Mouse (Mus musculus) NIH3T3 (cell line): ENCODE measurements around the gene Il17rc.

Experiments
- DNase-seq: peaks from one replicate; pipeline ENCODE4 v3.0.0-alpha.2; 2012; ENCODE audit warnings: low read depth

Gene Il17rc

DNA sequence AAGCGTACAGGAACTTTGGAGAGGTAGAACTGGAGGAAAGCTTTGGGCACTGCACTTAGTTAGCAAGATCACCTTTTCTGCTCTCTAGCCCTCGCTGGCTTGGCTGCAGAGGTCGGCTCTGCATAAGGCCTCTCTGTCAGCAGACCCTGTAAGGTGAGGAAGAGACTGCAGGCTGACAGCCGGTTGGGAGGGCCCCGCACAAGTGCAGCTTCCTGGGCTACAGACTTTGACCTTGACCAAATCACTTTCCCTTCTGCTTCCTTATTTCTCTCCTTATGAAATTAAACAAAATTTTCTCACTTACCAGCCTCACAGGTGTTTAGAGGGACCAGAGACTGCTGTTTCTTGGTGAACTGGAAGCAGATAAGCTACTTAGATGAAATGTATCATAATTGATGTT, 16.2 kb upstream of the Il17rc start:
- DNase-seq: no peak

DNA sequence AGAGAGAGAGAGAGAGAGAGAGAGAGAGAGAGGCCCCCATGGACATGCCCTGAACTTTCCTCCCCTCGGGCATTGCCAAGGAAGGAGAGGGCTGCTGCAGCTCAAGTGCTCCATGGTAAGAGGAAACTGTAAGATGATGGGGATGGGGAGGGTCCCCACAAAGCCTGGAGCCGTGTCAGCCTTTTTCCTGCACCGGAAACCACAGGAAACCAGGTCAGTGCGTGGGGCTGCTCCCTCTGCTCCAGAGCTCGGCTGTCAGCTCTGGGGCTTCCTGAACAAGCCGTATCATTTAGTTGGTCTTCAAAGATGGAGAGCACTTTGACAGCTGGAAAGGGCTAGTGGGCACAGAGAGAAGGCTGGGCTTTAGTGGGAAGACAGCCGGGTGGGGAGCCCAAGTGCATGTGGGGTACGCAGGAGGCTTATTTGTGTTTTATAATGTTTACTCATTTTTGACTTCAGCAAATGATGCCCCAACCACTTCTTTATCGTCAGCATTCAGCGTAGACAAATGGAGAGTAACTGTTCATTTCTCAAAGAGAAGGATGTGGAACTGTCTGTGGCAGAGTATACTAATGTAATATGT, 13.2 kb upstream of the Il17rc start, which contains the start of gene Il17re:
Il17re (plus strand) TSS at position 533 of the 583 bp plus-strand sequence.
- no peak for DNase-seq

DNA sequence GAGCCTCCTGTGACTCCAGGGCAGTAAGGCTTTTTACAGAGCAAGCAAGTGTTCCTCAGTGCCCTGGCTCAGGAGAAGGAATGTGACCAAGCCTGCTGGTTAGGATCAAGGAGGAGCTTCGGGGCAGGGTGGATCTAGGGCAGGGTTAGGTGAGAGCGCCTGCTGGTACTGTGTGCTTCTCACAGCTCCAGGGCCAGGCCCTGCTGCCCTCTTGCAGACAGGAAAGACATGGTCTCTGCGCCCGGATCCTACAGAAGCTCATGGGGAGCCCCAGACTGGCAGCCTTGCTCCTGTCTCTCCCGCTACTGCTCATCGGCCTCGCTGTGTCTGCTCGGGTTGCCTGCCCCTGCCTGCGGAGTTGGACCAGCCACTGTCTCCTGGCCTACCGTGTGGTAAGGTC, 12.6 kb upstream of the Il17rc start:
- DNase-seq: no peak

DNA sequence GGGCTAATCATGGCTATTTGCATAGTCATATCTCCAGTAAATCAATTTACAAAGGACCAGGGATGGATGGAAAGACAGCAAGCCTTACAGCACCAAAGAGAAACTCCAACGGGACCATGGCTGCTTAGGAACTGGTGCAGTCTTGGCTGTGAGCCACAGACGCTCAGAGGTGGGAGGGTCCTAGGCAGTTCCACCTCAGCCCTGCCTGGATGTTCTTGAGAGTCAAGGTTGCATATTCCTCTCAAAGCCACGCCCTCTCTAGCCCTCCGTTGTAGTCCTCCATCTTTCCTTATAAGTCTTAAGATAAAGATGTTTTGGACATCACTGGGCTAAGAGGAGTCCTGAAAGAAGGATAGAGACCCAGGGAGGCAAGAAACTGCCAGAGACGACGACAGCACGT, 7.2 kb upstream of the Il17rc start:
- DNase-seq: no peak

DNA sequence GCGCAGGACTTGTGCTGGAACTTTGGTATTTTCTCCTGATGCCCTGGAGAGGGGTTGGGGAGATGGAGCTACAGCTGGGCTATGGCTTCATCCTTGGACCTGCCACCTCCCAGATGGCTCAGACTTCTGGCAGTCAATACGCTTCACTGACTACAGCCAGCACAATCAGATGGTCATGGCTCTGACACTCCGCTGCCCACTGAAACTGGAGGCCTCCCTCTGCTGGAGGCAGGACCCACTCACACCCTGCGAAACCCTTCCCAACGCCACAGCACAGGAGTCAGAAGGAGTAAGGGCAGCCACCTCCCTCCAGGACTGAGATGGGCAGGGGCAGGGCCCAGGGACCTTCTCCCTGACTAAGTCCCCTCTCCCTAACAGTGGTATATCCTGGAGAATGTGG, 5.6 kb upstream of the Il17rc start:
- peak; percentile 70 for DNase-seq

DNA sequence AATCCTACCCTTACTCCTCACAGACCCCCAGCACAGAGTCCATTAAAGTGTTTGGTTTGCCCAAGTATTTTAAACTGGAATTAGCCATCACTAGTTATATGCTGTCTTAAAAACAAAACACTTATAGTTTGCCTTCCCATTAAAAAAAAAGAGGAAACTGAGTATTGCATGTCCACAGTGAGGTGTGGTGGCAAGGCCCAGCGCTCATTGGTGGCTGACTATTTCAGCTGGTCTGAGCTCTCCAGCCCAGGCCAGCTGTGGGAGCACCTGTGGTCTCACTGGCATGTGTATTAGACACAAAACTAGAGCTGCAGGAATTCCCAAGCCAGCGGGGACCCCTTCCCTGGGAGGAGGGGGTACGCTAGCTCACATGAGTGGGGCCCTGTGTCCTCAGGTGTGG, 2.7 kb upstream of the Il17rc start:
- no peak for DNase-seq

DNA sequence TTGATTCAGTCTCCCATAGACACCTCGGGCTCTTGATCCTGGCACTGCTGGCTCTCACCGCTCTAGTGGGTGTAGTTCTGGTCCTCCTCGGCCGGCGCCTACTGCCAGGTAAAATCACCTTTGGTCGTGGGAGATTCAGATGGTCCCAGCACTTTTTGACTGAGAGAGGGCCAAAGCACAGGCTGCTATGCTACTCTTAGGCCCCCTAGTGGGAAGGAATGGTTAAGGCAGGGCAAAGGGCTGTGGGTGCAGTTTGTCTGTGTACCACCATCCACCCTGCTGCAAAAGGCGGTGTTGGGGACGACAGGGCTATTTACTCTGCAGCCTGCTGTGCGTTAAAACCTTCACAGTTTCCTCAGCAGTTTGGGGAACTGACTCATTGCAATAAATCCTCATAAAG, 2.2 kb upstream of the Il17rc start:
- DNase-seq: peak; percentile 86

DNA sequence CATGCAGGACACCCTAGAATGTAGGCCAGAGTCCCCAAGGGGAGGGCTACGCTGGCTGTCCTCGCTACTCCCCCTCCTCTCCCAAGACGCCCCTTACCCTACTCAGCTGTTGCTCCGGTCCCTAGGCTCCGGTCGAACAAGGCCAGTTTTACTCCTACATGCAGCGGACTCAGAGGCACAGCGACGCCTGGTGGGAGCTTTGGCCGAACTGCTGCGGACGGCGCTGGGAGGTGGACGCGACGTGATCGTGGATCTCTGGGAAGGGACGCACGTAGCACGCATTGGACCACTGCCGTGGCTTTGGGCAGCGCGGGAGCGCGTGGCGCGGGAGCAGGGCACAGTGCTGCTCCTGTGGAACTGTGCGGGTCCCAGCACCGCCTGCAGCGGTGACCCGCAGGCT, 1.8 kb upstream of the Il17rc start:
- DNase-seq: peak; percentile 72

DNA sequence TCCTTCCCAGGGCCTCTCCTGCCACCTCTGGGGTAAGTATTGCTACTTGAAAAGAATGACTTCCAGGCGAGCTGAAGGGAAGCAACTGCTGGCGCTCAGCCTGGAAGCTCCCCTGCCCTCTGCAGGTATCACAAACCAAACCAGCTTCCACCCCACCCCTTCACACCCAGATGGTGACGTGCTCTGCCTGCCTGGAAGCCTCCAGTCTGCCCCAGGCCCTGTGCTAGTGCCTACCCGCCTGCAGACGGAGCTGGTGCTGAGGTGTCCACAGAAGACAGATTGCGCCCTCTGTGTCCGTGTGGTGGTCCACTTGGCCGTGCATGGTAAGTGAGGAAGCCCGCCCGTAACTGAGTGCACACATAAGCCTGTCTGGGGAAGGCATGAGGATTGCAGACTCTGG, 834 bp downstream of the Il17rc start:
- peak; percentile 58 for DNase-seq

DNA sequence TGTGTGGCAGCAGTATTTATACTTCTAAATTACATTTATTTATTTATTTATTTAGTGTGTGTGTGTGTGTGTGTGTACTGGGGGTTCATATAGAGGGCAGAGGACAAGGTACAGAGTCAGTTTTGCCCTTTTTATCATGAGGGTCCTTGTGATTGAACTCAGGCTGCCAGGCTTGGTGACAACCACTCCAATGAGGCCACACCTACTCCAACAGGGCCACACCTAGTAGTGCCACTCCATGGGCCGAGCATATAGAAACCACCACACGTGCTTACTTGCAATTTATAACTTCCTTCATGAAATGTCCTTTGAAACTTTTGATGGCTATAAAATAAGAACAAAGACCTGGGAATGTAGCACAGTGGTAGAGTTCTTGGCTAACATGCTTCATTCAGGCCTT, 2.0 kb downstream of the Il17rc start:
- DNase-seq: no peak

DNA sequence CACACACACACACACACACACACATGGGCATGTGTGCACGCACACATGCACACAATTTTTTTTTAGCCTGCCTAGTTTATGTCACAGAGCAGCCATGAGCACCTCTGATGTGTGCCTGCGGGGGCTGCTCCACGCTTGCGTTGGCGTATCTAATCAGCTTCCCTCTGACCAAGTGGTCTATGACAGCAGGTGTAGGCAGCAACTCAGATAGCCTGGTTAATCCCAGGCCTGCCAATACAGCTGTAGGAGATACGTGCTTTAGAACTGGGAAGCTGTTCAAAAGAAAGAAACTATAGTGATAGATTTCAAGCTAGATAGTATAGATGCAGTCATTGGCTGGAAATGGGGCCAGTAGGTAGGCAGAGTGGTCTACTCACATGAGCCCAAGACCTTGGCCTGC, 2.5 kb downstream of the Il17rc start:
- no peak for DNase-seq

DNA sequence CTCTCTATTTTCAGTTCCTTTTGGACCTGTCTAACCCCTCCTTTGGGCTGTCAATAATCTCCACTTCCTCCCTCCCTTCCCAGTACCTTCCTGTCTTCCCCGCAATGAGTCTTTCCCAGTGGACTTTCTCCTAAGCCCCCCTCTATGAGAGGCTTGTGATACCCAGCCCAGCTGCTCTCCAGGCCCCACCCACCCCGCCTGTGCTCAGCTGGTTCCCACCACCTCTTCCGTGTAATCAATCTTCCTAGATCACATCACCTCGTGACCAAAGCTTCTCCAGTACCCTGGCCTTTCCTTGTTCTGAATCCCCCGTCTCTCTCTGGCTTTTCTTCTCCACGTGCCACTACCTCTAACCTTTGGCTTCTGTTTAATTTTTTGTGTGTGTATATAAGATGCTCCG, 6.1 kb downstream of the Il17rc start:
- DNase-seq: no peak

DNA sequence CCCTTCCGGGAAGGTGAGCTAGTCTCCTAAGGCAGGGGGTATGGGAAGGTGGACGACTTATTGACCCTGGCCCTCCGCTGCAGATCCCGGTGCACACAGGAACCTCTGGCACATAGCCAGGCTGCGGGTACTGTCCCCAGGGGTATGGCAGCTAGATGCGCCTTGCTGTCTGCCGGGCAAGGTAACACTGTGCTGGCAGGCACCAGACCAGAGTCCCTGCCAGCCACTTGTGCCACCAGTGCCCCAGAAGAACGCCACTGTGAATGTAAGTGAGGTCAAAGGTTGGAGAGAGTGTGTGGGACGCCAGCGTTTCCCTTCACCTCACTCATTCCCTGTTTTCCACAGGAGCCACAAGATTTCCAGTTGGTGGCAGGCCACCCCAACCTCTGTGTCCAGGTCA, 7.7 kb downstream of the Il17rc start:
- no peak for DNase-seq

DNA sequence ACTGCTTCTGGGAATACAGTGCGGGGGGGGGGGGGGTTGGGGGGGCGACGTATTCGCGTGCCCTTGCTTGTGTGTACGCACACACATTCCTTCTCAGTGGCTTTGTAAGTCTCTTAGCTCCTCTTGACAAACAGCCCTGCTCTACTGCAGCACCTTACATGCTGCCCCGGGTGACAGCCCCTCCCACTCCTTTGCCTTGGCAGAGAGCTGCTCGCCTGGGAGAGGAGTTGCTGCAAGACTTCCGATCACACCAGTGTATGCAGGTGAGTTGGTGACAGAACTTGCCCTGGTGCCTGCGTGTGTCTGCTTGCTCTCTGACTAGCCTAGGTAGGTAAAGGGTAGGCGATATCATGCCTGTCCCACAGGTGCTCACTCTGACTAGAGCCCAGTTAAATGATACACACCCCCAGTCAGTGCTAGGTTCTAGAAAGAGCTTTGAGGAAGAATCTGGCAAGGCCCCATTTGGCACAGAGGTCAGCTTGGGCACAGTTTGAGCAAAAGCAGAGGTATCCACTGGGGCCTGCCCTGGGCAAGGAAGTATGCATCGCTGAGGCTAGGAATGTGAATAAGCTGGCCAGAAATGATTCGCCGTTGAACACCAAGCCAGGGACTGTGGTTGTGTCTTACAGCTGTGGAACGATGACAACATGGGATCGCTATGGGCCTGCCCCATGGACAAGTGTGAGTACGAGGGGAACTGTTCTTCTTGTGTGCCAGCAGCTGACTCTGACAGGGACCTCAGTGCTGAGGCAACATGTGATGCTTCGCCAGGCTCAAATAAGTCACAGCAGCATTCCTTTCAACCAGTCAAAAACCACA, 9.5 kb downstream of the Il17rc start:
- peak; percentile 84 for DNase-seq

DNA sequence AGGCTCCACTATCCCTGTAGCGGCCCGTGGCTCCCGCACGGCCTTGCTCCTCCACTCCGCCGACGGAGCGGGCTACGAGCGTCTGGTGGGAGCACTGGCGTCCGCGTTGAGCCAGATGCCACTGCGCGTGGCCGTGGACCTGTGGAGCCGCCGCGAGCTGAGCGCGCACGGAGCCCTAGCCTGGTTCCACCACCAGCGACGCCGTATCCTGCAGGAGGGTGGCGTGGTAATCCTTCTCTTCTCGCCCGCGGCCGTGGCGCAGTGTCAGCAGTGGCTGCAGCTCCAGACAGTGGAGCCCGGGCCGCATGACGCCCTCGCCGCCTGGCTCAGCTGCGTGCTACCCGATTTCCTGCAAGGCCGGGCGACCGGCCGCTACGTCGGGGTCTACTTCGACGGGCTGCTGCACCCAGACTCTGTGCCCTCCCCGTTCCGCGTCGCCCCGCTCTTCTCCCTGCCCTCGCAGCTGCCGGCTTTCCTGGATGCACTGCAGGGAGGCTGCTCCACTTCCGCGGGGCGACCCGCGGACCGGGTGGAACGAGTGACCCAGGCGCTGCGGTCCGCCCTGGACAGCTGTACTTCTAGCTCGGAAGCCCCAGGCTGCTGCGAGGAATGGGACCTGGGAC, 11.4 kb downstream of the Il17rc start:
- no peak for DNase-seq

DNA sequence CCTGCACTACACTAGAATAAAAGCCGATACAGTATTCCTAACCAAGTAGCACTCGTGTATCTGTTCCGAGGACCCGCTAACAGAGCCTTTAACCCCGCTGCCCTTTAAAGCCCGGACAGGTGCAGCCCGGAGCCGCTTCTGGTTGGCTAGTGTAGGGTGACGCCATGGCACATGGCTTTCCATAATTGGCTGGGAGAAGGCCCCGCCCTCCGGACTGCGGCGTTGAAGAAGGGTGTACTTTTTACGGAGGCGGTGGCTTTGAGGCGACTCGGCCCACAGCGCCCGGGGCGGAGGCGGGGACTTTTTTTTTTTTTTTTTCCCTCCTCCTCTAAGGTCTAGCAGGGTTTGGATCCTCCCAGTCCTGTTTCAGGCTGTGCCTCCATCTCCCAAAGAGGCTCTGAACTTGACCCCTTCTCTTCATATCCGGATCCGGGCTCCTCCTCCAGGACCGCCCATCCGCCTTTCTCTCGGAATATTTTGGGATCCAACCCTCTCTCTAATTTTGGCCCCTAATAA, 11.9 kb downstream of the Il17rc start, which contains the start of gene Creld1:
Creld1 (plus strand) TSS at position 198 of the 516 bp plus-strand sequence.
- DNase-seq: no peak

DNA sequence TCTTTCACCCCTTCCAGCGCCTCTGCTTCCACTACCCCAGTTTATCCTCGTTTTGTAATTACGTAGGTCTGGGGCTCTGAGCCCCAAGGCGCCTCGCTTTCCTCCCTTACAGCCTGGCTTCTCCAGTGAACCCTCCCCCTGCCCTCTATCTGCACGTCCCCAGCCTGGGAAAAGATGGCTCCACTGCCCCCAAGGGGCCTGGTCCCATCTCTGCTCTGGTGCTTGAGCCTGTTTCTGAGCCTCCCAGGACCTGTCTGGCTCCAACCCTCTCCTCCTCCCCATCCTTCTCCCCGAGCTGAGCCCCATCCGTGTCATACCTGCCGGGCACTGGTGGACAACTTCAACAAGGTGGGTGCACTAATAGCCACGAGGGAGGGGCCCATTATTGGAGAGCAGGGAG, 12.5 kb downstream of the Il17rc start:
- no peak for DNase-seq

DNA sequence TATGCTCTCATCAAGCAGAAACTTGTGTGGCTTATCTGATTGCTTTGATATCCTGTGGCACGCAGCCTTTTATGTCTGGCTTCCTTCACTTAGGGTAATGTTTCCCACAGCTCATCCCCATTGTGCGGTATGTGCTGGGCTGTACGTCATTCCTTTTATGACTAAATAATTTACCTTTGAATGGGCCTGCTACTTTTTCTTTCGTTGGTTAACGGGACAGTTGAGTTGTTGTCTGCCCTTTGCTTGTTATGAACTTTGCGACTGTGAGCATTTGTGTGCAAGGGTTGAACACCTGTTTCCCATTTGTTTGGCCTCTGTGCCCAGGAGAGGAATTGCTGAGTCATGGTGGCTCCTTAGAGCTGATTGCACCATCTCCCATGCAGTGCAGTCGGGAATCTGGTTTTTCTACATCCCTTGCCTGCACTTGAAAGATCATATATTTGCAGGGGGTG, 15.9 kb downstream of the Il17rc start:
- peak; percentile 93 for DNase-seq

DNA sequence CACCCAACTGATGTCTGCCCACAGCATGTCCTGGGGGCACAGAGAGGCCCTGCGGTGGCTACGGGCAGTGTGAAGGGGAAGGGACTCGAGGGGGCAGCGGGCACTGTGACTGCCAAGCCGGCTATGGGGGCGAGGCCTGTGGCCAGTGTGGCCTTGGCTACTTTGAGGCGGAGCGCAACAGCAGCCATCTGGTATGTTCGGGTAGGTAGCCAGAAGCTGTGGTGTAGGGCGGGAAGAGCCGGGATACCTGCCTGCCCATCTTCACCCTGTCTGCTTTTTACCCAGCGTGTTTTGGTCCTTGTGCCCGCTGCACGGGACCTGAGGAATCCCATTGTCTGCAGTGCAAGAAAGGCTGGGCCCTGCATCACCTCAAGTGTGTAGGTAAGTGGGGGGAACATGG, 18.2 kb downstream of the Il17rc start:
- DNase-seq: no peak

DNA sequence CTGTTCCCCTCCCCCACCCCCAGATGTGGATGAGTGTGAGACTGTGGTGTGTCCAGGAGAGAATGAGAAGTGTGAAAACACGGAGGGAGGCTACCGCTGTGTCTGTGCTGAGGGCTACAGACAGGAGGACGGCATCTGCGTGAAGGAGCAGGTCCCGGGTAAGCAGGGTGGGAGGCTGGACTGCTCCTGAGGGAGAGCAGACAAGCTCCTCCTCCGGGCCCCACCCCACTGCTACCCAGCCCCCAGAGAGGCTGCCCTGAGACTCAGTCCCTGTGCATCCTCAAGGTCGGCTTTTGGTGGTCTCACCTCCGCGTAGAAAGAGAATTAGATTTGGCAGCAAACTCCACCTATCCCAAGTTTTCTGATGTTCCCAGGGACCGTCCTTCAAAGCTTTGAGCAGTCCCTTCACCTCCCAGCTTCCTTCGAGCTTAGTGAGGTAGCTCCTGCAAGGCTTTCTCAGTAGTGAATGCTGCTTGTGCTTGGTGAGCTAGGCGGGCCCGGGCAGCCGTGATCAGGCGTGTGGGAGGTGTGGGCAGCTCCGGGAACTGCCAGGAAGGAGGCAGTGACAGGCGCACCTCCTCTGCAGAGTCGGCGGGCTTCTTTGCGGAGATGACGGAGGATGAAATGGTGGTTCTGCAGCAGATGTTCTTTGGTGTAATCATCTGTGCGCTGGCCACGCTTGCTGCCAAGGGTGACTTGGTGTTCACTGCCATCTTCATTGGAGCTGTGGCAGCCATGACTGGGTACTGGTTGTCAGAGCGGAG, 21.1 kb downstream of the Il17rc start:
- no peak for DNase-seq

DNA sequence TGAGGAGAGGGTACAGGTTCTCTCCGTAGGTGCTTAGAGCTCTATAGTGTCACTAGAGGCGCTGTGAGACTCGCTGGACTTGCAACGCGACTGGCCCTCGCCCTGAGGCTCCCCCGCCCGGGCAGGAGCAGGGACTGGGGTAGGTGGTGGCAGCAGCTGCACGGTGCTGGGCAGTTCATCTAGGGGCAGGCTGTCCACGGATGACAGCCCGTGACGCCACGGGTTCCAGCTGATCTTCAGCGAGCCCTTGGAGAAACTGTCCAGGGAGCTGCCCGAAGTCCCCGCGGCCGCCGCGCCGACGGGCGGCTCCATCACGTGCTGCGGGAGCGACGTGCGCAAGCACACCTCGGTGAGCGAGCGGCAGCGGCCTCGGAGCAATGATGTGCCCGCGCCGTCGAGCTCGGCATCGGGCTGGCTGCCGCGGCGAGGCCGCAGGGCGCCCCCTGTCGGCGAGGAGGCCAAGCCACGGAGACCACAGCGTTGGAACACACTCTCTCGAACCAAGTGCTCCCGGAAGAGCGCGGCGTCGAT, 23.1 kb downstream of the Il17rc start:
- DNase-seq: no peak

DNA sequence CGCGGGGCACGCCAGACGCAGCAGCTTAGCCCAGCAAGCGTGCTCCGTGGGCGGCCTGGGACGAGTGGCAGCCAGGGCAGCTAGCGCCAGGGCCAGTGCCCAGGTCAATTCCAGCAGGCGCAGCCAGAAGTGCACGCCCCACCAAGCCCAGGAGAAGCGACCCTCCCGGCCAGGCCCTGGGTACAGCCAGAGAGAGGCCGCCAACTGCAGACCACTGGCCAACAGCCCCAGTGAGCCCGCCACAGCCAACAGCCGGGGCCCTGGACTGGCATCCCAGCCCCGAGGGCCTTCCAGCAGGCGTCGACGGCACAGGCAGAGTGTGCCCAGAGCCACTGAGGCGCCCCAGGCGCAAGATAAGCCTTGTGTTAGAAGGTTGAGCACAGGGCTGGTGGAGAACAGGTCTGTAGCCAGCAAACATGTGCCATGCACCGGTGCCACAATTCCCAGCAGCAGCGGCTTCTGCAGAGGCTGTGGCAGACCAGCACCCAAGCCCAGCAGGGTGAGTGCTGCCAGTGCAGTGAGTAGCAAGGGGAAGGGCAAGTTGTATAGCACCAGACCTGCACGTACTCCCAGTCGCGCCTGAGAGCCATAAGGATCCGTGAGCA, 23.9 kb downstream of the Il17rc start:
- no peak for DNase-seq
